Mouse (Mus musculus) erythroblast, adult 5-6 weeks (primary cell): ENCODE measurements around the gene Dlec1. TPM values are rescaled to one million over a fixed set of nuclear protein-coding genes. Genes with fewer than 3 reads are reported as not detected.

ENCODE experiments used
- ATAC-seq: replicated peaks from 2 replicates; pipeline ENCODE4 v1.8.0; 2016; ENCODE audit warnings: moderate number of reproducible peaks, mild to moderate bottlenecking, moderate TSS enrichment, inconsistent platforms; ENCODE audit not compliant: poor library complexity, low FRiP score, severe bottlenecking
- total RNA-seq, 2 experiments: library from RNA; stranded (forward) in 1 of 2; stranded (reverse) in 1 of 2; fragments of 150-400 nt in 1 of 2; fragments of 200-764, 138-1000 nt in 1 of 2; gene quantifications; 2 replicates each; pipeline versions ENCODE4 v1.2.3 to v1.2.4; 2015 to 2017; ENCODE audit warnings: low replicate concordance in 2 of 2

The Dlec1 gene
- total RNA-seq, 2 experiments from 2014 or later = not detected

DNA sequence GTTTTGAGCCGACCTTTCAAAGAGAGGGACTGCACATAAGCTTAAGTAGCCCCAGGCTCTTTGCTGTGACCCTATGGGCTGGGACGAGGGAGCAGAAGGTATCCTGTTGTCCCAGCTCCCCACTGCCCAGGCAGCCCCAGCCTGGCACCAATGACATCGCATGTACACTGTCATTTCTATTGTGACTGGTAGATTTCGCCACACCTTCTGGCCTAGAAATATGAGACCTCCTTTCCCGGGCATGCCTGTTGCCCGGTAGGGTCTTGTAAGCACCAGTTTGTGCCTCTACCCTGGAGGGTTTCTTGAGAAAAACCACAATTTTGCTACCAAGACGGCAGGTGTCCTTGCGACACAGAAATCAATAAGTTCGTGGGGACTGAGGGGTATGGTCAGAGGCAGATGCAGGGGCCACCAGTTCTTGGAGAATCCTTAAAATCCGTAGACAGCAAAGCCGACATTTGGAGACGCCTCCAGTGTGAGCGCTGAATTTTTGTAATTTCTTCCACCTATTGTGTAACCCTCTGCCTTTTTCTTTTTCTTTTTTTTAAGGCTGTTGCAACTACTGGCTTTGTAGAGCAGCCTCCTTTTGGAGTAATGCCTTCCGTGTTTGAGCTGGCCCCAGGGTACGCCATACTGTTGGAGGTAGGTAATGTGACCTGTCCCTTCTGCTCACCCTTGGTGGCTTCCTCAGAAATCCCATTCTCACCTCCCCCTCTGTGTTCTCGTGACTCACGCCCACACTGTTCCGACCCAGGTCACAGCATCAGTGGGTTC is 20.5 kb downstream of the Dlec1 start:
- no peak for ATAC-seq

DNA sequence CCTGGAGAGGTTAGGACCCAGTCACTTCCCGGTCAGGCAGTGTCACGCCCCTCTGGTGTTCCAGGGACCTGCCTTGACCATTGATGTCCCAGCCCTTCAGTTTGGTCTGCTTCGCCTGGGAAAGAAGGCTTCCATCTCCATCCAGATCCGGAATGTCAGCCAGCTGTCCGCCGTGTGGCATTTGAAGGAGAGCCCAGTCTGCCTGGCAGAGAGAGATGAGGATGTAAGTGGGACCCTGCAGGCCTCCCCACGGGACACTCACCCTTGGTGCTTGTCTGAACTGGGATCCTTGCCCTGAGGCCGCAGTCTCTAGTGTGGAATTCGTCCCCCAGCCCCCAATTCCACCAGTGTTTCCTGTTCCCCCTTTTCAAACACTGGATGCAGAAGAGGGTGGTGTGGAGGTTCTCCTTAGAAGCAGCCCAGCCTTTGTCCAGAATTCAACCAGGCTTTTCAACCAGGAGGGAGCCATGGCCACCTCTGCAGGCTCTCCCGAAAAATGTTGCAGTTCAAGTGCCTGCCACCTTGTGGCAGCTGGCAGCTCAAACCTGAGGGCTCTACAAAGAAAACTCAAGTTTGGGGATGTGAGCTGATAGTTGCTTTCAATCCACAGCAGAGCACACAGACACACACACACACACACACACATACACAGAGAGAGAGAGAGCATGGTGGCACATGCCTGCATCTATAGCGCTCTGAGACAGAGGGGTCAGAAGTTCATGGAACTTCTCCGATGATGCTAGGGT is 26.3 kb downstream of the Dlec1 start:
- ATAC-seq = no peak

GRCm38 (mm10) chr9:119130692-119131091 is 28.4 kb downstream of the Dlec1 start:
- no peak for ATAC-seq

DNA sequence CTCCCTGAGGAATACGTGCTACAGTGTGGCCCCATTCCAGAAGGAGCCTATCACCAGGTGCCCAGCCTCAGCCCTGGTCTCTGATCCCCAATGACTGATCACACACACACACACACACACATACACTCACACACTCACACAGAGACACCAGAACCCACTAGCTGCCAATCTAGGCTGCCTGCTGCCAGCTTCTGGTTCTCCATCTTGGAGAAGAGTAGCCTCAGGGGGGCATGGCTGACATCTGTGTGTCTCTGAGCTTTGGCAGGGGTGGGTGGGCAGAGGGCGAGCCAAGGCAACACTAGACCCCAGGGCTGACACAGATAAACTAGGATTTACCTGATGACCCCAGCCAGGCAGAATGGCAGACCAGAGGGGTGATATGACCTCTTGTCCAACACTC is 36.6 kb downstream of the Dlec1 start:
- ATAC-seq = no peak

DNA sequence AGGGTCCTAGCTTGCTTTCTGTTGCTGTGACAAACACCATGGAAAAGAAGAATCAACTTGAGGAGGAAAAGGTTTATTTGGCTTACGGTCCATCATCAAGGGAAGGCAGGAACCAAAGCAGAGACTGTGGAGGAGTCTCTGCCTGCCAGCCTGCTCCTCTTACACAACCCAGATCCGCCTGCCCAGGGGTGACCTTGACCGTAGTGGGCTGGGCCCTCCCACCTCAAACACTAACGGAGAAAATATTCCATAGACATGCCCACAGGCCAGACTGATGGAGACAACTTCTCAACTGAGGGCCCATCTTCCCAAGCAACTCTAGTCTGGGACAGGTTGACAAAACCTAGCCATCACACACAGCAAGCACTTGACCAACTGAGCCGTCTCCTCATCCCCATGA is 39.8 kb downstream of the Dlec1 start:
- ATAC-seq = no peak

- no peak for ATAC-seq
Measured at GRCm38 (mm10) chr9:119143372-119143771, 41.1 kb downstream of the Dlec1 start.

- no peak for ATAC-seq
Measured at GRCm38 (mm10) chr9:119144696-119145095, 42.4 kb downstream of the Dlec1 start.

GRCm38 (mm10) chr9:119145137-119145536 is 42.9 kb downstream of the Dlec1 start:
- ATAC-seq = no peak

- no peak for ATAC-seq
Measured at GRCm38 (mm10) chr9:119145638-119146037, 43.4 kb downstream of the Dlec1 start.

DNA sequence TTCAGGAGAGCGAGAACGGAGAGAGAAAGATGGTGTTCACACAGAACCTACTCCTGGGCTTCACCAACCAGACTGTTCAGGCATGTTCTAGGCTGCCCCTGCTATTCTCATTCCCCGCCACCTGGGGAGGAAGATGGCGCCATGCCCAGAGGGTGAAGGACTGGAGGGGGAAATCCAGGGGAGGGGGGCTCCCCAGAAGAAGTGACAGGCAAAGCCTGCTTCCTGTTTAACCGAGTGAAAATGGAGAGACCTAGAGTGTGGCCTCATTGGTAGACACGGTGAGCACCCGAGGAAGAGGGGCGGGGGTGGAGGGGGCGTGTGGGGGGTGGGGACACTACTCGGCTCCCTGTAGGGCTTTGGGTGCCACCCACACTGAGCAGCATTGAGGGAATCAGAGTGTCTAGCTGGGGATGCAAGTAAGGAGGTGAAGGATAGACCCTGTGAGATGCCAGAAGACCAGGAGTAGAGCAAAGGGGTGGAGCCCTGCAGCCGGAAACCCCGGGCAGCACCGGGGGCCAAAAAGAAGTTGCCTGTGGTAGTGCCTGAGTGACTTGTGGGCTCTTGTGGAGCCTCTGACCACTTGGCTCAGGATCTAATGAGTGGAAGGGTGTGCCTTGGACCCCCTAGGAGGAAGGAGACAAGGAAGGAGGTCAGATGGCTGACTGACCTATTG is 44.0 kb downstream of the Dlec1 start:
- ATAC-seq = no peak

GRCm38 (mm10) chr9:119149601-119150000 is 47.3 kb downstream of the Dlec1 start:
- ATAC-seq = no peak

GRCm38 (mm10) chr9:119151751-119152150 is 49.5 kb downstream of the Dlec1 start:
- no peak for ATAC-seq

DNA sequence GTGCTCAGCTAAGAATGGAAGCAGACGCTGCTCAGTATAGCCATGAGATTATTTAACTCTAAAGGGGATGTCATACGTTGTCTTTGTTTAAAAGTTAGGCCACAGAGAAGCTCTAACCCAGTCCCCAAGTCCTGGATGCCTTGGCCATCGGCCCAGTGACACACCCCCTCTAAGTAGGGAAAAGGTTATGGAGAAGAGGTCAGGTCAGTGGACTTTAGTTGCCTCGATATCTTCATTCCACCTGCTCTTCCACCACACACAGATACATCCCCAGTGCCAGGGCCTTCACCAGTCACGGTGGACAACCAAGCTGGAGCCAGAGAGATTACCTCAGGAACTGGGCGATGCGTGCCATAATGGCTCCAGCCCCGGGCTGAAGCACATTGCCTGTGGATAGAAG is 53.1 kb downstream of the Dlec1 start:
- no peak for ATAC-seq

GRCm38 (mm10) chr9:119155826-119156225 is 53.5 kb downstream of the Dlec1 start:
- ATAC-seq = no peak

GRCm38 (mm10) chr9:119156278-119157201 is 54.3 kb downstream of the Dlec1 start, which contains the start of gene Acaa1b:
Gene Acaa1b, minus strand, starts transcription at chr9:119157093.
- no peak for ATAC-seq

DNA sequence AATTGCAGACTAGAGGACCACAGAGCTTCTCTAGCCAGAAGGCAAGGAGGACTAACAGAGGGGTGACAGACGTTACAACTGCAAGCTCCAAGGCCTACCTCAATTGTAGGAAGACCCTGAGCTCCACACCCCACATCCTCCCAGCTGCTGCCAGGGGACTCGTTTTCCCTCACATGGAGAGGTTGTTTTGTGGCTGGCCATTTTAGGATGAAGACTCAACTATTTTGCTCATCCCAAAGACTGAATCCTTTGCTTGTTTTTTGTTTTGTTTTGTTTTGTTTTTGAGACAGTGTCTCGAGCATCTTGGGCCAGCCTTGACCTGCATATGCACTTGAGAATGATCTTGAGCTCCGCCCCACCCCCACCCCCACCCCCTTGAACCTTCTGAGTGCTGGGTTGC is 56.6 kb downstream of the Dlec1 start, which contains the start of gene Gm47289:
TSS of gene Gm47289 (plus strand) at position 301 of the 400 bp plus-strand sequence.
- no peak for ATAC-seq

DNA sequence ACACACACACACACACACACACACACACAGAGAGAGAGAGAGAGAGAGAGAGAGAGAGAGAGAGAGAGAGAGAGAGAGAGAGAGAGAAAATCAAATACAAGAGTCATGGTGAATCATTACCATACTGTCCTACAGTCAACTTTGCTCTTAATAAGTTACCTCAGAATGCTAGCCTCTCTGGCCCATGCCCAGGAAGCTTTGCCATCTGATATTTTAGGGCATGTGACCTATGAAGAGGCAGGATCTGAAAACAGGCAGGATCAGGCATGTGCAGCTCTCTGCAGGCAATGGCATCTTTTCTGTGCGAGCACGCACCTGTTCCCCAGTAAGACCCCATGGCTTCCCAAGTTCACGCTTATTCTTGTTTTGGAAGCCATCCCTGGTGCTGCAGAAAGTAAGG is 58.4 kb downstream of the Dlec1 start:
- no peak for ATAC-seq

GRCm38 (mm10) chr9:119164743-119165142 is 62.5 kb downstream of the Dlec1 start:
- ATAC-seq = no peak

- no peak for ATAC-seq
Measured at GRCm38 (mm10) chr9:119165548-119165947, 63.3 kb downstream of the Dlec1 start.

DNA sequence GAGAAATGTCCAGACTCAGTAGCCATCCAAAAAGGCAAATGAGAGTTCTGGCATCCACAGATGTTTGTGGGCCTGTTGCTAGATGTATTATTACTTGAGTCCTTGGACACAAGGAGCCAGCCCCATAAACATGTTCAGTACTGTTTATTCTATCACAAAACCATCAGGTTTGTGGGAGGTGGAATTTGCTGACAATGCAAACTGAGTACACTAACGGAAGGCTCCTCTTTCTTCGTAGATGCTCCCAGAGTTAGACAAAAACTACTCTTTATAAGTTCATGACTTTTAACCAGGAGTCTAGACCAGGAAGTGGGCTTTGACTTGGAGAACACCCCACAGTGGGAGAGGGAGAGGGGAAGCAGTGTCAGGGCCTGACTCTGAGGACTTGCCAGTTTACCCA is 65.3 kb downstream of the Dlec1 start:
- no peak for ATAC-seq
